Mouse (Mus musculus): ENCODE data around the gene Tent5b. TPM values are rescaled to one million over a fixed set of nuclear protein-coding genes. Genes with fewer than 3 reads are reported as not detected.
"Not testable (repeated sequence)": the region's sequence is repeated elsewhere in the genome, so short reads cannot be mapped to it uniquely, and the experiment has no call there.

Gene Tent5b
- total RNA-seq, 4 experiments from 2014 or later: 0.41 to 0.87 (median 0.69) TPM

DNA sequence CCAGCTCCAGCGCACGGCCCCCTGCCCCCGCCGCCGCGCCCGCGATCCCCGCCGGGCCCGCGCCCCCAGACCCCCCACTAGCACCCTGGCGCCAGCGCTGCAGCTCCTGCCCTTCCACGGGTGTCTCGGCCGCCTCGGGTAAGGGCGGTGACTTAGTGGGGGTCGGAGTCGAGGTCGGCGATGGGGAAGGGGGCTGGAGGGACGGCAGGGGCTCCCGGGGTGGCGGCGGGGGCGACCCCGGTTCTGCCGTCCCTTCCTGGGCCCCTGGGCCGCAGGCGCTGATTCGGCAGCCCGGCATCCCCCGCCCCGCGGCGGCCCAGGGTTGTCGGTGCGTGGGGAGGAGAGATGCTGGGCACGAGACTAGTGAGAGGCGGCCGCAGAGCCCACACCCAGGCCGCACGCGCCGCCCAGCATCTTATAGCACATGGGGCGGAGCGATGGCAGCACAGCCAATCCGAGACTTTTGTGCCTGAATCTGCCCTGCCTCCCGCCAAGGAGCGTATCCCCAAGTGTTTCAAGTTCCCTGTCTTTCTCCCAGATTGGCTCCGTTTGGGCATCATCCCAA, 18.3 kb downstream of the Tent5b start, which contains the start of gene Trnp1:
Gene Trnp1, minus strand, starts transcription at position 391 of the 565 bp plus-strand sequence.
- peak; percentile 27 to 40 for DNase-seq (ENCODE audit: low spot score in 2 of 2)

- DNase-seq (ENCODE audit: low spot score in 2 of 2): no peak
Observed at GRCm38 (mm10) chr4:133501514-133501913, 21.6 kb downstream of the Tent5b start.

GRCm38 (mm10) chr4:133504300-133504699, 24.4 kb downstream of the Tent5b start:
- DNase-seq (ENCODE audit: low spot score in 2 of 2): no peak

DNA sequence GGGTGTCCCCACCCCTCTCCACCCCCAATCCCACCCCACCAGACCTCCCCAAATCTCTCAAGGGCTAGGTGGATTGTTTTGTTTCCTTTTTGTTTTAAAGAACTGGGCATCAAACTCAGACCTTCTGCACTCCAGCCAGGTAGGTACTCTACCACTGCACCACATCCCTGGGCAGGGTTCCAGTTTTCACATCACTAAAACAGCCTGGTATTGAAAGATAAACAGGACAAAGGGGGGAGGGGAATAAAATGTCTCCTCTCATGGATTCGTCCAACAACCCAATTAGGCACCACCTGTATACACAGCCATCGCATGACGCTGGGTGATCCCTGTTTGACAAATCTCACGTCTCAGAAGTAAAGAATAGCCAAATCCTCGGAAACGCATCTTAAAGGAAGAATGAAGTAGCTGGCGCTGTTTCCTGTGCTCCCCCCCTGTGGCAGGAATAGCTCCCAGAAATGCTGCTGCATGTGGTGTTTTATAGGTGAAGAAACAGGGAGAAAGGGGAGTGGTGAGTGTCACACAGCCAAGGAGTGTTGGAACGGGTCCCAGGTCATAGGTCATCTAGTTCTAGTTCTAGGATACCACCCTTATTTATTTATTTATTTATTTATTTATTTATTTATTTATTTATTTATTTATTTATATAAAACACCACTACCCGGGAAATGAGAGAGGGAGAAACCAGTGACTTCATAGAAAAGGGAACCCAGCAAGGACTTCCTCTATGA, 25.0 kb downstream of the Tent5b start:
- DNase-seq (ENCODE audit: low spot score in 2 of 2): no peak

DNA sequence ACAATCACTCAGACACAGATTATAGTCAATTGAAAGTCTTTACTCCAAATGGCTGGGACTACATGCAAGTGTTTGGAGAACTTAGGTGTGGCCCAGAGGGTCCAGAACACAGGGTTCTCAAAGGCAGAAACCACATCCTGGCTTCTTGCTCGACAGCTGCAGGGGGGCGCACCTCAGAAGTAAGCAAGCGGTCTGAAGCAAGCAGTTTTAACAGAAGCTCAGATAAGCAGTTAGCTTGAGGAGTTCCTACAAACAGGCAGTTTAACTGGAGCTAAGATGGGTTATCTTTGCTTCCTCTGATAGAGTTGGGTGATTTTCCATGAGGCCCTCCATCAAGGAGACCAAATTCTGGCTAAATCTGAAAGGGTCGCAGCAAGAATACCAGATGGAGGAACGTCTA, 26.6 kb downstream of the Tent5b start:
- no peak for DNase-seq (ENCODE audit: low spot score in 2 of 2)

GRCm38 (mm10) chr4:133508990-133509389, 29.1 kb downstream of the Tent5b start:
- no peak for DNase-seq (ENCODE audit: low spot score in 2 of 2)

- DNase-seq (ENCODE audit: low spot score in 2 of 2): no peak
Observed at GRCm38 (mm10) chr4:133511050-133511449, 31.1 kb downstream of the Tent5b start.

DNA sequence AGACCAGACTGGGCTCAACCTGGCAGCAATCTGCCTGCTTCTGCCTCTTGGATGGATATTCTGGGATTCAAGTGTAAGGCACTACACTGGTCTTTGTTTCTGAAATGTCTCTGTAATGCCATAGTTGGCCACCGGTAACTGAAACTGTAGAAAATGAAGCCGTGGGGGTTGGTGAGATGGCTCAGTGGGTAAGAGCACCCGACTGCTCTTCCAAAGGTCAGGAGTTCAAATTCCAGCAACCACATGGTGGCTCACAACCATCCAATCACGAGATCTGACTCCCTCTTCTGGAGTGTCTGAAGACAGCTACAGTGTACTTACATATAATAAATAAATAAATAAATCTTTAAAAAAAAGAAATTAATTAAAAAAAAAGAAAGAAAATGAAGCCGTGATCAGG, 32.6 kb downstream of the Tent5b start:
- DNase-seq (ENCODE audit: low spot score in 2 of 2): not testable (repeated sequence)

DNA sequence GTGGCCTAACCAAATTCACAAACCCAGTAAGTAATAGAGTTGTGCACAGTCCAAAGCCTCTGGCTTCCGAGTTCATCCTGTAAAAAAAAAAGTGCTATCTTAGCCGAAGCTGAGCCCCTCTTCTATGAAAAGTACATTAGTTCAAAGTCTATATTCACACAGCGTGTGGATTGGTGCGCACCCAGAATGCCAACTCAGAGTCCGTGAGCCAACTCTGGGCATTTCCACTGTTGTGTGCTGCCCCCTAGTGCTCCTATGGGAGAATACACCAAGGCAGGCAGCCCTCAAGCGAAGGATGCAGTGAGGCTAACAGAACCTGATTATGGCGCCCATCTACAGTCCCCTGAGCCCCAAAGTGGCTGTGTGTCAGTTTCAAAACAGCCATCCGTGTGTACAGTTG, 33.0 kb downstream of the Tent5b start:
- peak; percentile 43 to 51 for DNase-seq (ENCODE audit: low spot score in 2 of 2)

- DNase-seq (ENCODE audit: low spot score in 2 of 2): no peak
Observed at GRCm38 (mm10) chr4:133518601-133519368, 38.9 kb downstream of the Tent5b start, which contains the start of gene Kdf1. Gene Kdf1, plus strand, starts transcription at chr4:133518963.

- no peak for DNase-seq (ENCODE audit: low spot score in 2 of 2)
Observed at GRCm38 (mm10) chr4:133519369-133519665, 39.4 kb downstream of the Tent5b start.

- no peak for DNase-seq (ENCODE audit: low spot score in 2 of 2)
Observed at GRCm38 (mm10) chr4:133521502-133521901, 41.6 kb downstream of the Tent5b start.

GRCm38 (mm10) chr4:133527788-133528187, 47.9 kb downstream of the Tent5b start:
- no peak for DNase-seq (ENCODE audit: low spot score in 2 of 2)

- DNase-seq (ENCODE audit: low spot score in 2 of 2): no peak
Observed at GRCm38 (mm10) chr4:133532777-133533176, 52.8 kb downstream of the Tent5b start.

DNA sequence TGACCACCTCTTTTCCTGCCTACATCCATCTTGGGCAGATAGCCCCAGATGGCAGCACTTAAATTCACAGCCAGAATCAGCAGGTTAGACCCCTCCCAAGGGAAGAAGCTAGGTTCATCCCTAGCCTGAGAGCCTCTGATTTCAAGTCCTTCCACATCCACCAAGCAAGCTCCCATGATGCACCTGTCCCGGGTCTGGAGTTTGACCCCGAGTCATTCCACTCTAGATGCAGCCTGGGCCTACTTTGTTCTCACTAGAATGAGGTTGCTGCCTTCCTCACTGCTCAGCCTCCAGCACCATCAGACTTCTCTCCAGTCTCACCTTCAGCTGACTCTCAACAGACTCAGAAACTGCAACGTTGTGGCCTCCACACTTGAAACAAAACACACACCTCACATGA, 56.1 kb downstream of the Tent5b start:
- DNase-seq (ENCODE audit: low spot score in 2 of 2): no peak

GRCm38 (mm10) chr4:133536652-133537051, 56.7 kb downstream of the Tent5b start:
- no peak for DNase-seq (ENCODE audit: low spot score in 2 of 2)

Other genes starting within 250 kb of the Tent5b start
- 1 to 10 TPM; 2.5 to 7.8 (median 4.8) TPM for gene Map3k6, start 239.3 kb upstream of the Tent5b start, total RNA-seq (2022)
- gene Sytl1, start 217.0 kb upstream of the Tent5b start, total RNA-seq (2022): under 1 TPM in 1 of 4 experiments, not detected in 3; 0.12 TPM
- gene Tmem222, start 202.3 kb upstream of the Tent5b start, total RNA-seq (2022): 10 to 100 TPM; 24.5 to 27.8 (median 26.2) TPM
- gene Wdtc1, start 126.7 kb upstream of the Tent5b start, total RNA-seq (2022): 100 to 1,000 TPM in 2 of 4 experiments, 10 to 100 TPM in 2; 85.4 to 104 (median 95.3) TPM
- gene Slc9a1, start 110.4 kb upstream of the Tent5b start, total RNA-seq (2022): 1 to 10 TPM; 6.9 to 9.8 (median 8.4) TPM
- gene Trnp1, start 18.4 kb downstream of the Tent5b start, total RNA-seq (2022): 1 to 10 TPM in 1 of 4 experiments, under 1 TPM in 3; 0.41 to 1.4 (median 0.81) TPM
- not detected for gene Kdf1, start 38.8 kb downstream of the Tent5b start, total RNA-seq (2022)
- gene Nudc, start 65.9 kb downstream of the Tent5b start, total RNA-seq (2022): 10 to 100 TPM; 43.8 to 51.1 (median 47.0) TPM
- gene Nr0b2, start 73.2 kb downstream of the Tent5b start, total RNA-seq (2022): under 1 TPM in 1 of 4 experiments, not detected in 3; 0.34 TPM
- gene Gpatch3, start 94.6 kb downstream of the Tent5b start, total RNA-seq (2022): 1 to 10 TPM; 3.0 to 3.8 (median 3.4) TPM
- gene Gpn2, start 104.2 kb downstream of the Tent5b start, total RNA-seq (2022): 1 to 10 TPM; 4.8 to 6.8 (median 5.7) TPM
- 1 to 10 TPM in 1 of 4 experiments, under 1 TPM in 3; 0.51 to 1.3 (median 0.79) TPM for gene Sfn, start 122.0 kb downstream of the Tent5b start, total RNA-seq (2022)
- 10 to 100 TPM; 25.7 to 48.0 (median 33.2) TPM for gene Zdhhc18, start 170.0 kb downstream of the Tent5b start, total RNA-seq (2022)
- 10 to 100 TPM; 12.3 to 16.0 (median 12.5) TPM for gene Pigv, start 192.5 kb downstream of the Tent5b start, total RNA-seq (2022)